Mouse (Mus musculus) bone marrow, adult 2 months (tissue): ENCODE measurements around the gene Vezt. TPM values are rescaled to one million over a fixed set of nuclear protein-coding genes. Genes with fewer than 3 reads are reported as not detected.

Experiments
- H3K27ac ChIP-seq: fragments of 200-500 bp; 2 replicates; pipeline ENCODE4 v1.5.1; 2012; ENCODE audit warnings: low read depth, mild to moderate bottlenecking, control low read depth, inconsistent platforms, low read length; ENCODE audit not compliant: control insufficient read depth, poor library complexity, insufficient read depth
- H3K4me1 ChIP-seq: fragments of 200-500 bp; 2 replicates; pipeline ENCODE4 v1.6.1; 2011; ENCODE audit warnings: low read length; ENCODE audit not compliant: control insufficient read depth, insufficient read depth
- H3K4me3 ChIP-seq: fragments of 200-500 bp; replicated peaks from 2 replicates; pipeline ENCODE3; 2011; ENCODE audit warnings: mild to moderate bottlenecking, low read depth, low read length, control low read depth; ENCODE audit not compliant: control insufficient read depth
- CTCF ChIP-seq: fragments of 200-500 bp; IDR thresholded peaks from 2 replicates; pipeline ENCODE4 v1.5.1; 2011; ENCODE audit warnings: low read length, control low read depth; ENCODE audit not compliant: control insufficient read depth, insufficient read depth
- POLR2A ChIP-seq: fragments of 200-500 bp; IDR thresholded peaks from 2 replicates; pipeline ENCODE4 v1.6.1; 2011; ENCODE audit warnings: low read depth, mild to moderate bottlenecking, control low read depth, low read length, borderline replicate concordance; ENCODE audit not compliant: control insufficient read depth
- WGBS: fragments of 180-500 bp; shearing (Covaris S2); methylation state at CpG from one replicate; pipeline ENCODE4 v1.1.7; 2018; 5-methylcytosine and 5-hydroxymethylcytosine counted together
- polyA plus RNA-seq: library from polyadenylated mRNA; stranded (reverse); fragments of >200 nt; gene quantifications from 2 replicates; pipeline ENCODE4 v1.2.4, GENCODE M21; 2011; ENCODE audit warnings: low replicate concordance; ENCODE audit not compliant: missing spikeins, insufficient read depth, insufficient read length

Gene Vezt
- polyA plus RNA-seq, 1 experiment = 7.9 TPM

DNA sequence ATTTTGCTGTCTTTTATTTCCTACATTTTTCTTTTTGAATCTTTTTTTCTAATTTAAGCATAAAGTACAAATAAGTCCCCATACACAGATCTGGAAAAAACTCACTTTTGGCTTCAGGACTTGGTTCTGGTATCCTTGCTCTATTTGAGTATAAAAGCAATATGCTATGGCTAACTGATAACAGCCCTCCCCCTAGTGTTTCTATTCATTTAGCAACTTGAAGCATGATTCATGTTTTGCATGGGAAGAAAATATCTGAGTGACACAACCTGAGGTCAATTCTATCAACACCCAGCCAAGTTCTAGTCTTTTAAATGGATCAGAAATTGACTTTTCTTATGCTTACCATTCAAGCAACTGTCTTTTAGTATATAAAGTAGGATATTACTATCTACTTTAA lies 68.1 kb downstream of the Vezt start:
- no peak overlapping the region for H3K4me3 ChIP-seq
- H3K4me1 ChIP-seq = no peaks in the 10 kb centered on the region
- H3K27ac ChIP-seq = no peak overlapping the region
- TF ChIP-seq POLR2A (no peak), CTCF (no peak)

DNA sequence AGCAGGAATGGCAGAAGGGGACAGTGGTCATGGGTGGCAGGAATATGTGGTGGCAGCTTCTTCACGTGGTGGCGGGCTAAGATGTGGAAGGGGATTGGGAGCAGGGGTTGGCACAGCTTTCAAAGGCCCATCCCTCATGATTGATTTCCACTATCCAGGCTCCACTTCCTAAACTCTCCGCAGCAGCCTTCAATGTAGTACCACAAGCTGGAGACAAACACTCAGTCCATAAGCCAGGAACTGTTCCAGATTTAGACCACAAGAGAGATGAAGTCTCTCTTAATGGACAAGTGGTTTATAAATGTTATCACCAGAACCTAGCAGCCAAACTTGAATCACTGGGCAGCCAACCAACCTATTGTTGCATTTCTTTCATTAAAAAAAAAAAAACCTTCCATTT lies 81.6 kb downstream of the Vezt start:
- no peak overlapping the region for H3K4me3 ChIP-seq
- 82% methylated on average over 3 of the region's 3 CpGs for WGBS
- no peak for TF ChIP-seq CTCF
- no peak for TF ChIP-seq POLR2A
- no peak overlapping the region for H3K27ac ChIP-seq
- H3K4me1 ChIP-seq = no peaks in the 10 kb centered on the region

DNA sequence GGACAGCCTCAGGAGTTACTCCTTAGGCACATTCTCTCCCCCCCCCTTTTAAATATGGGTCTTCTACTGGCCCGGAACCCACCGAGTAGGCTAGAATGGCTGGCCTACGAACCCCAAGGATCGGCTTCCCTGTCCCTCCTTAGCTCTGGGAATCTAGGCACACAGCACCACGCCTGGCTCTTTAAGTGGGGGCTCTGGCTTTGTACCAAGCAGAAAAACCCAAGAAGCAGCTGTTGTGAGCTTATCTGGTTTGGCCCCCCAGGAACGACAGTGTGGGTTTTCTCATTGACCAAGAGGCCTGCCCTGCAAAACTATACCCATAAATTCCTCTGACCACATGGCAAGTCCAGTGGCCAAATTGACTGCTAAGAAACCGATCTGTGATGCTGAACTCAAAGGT lies 82.1 kb downstream of the Vezt start:
- Histone ChIP-seq H3K4me1 (no peaks in the 10 kb centered on the region), H3K4me3 (no peak overlapping the region), H3K27ac (no peak overlapping the region)
- WGBS = 76% methylated on average over 7 of the region's 7 CpGs
- TF ChIP-seq CTCF = no peak
- TF ChIP-seq POLR2A = no peak

DNA sequence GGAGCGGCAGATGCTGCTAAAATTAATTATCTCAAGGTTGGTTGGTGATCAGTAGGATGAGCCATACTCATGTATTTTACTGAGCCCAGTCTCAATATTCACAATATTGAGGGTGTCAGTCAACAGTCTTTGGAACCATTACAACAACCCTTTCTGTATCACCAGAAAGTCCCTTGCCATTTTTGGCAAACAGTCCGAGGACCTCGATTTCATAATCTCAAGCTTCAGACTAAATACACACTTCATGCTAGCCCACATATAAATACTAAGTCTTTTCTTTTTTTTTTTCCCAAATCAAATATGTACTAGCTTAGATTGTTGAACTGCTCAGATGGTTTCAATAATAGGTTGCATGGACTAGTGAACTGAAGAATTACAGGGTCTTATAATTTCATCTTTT lies 84.6 kb downstream of the Vezt start:
- Histone ChIP-seq H3K4me3 (no peak overlapping the region), H3K4me1 (no peaks in the 10 kb centered on the region), H3K27ac (no peak overlapping the region)
- TF ChIP-seq CTCF (no peak), POLR2A (no peak)
- WGBS = 64% methylated on average over 3 of the region's 3 CpGs

DNA sequence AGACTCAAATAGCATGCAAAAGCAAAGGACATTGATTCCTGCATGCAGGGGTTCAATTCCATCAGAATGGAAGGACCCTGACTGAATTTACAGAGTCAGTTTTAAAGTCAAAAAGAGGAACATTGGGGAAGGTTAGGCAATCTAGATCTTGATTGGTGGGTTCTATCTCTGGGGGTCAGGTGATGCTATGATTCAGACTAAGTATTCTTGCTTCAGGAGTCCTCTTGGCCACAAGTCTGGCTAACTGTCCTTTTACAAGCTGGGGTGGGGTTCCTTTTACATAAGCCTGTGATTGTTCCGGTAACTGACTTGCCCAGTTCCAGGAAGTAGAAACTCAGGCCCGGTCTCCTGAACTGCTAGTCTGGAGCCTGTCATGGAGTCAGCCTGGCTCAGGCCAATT lies 85.7 kb downstream of the Vezt start:
- Histone ChIP-seq H3K4me1 (no peaks in the 10 kb centered on the region), H3K4me3 (no peak overlapping the region), H3K27ac (no peak overlapping the region)
- TF ChIP-seq POLR2A (no peak), CTCF (no peak)
- WGBS = 32% methylated on average over 2 of the region's 2 CpGs

DNA sequence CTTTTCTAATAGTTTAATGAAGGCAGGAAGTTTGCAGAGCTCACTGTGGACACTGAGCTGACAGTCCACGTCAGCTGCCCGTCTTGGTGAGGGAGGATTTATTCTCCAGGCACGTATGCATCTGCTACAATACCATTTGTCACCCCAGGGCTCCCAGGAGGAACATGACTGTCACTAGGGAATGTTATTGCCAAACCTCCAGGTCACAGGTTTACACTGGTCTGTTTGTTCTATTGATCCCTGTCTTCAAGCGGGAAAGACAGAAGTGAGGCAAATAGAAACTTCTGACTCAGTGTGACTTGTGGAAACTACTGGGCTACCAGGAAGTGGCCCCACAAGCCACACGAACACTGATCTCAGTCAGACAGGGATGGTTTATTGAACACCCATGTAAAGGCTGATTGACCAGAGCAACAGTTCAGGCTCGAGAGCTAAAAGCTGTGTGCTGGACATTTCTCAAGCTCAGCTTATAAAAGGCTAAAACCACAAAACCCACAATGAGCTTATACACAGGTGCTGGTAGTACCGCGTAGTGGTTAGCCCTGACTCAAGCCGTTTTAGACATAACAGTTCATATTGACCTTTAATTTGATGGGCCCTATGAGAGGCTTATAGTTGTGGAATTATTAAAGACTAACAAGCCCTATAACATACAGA lies 89.6 kb downstream of the Vezt start:
- WGBS = 55% methylated on average over 9 of the region's 9 CpGs
- H3K27ac ChIP-seq = no peak overlapping the region
- TF ChIP-seq POLR2A = no peak
- no peak for TF ChIP-seq CTCF
- no peak overlapping the region for H3K4me3 ChIP-seq
- H3K4me1 ChIP-seq = no peaks in the 10 kb centered on the region

DNA sequence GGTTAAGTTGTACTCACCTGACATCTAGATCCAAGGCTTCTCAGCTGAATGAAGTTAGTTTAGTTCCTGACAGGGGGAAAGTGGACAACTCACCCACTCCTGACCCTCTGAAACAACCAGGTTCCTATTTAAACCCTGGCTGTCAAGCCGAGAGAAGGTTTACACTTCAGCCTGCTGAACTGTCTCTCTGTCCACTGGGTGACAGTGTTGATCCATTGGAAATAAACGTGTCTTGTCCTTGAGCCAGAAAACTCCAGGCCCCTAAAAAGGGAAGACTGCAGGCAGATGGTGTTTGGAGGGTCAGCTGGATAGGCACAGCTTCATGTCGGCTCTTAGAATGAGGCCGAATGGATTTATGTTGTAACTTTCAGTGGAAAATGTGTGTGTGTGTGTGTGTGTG lies 90.3 kb downstream of the Vezt start:
- TF ChIP-seq POLR2A (no peak), CTCF (no peak)
- Histone ChIP-seq H3K27ac (no peak overlapping the region), H3K4me1 (no peaks in the 10 kb centered on the region), H3K4me3 (no peak overlapping the region)
- WGBS = 49% methylated on average over 4 of the region's 4 CpGs

DNA sequence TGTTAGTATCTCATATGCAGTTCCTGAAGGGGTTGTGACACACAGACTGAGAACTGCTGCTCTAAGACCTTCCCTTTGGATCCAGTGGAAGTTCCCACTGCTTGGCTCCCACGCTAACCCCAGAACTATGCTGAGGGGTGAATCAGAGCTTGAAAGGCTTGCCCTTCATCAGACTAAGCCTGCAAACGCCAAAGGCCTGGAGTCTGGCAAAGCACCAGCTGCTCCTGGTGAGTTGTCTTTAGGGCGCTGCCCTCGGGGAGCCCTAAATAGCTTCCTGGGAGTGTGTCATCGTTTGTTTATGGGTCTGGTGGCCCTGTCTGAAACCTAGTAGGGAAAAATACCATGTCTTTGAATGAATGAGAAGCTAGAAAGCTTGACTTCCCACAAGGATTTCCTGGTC lies 91.4 kb downstream of the Vezt start:
- WGBS = 53% methylated on average over 5 of the region's 5 CpGs
- no peak overlapping the region for H3K27ac ChIP-seq
- no peaks in the 10 kb centered on the region for H3K4me1 ChIP-seq
- TF ChIP-seq CTCF (no peak), POLR2A (no peak)
- no peak overlapping the region for H3K4me3 ChIP-seq

DNA sequence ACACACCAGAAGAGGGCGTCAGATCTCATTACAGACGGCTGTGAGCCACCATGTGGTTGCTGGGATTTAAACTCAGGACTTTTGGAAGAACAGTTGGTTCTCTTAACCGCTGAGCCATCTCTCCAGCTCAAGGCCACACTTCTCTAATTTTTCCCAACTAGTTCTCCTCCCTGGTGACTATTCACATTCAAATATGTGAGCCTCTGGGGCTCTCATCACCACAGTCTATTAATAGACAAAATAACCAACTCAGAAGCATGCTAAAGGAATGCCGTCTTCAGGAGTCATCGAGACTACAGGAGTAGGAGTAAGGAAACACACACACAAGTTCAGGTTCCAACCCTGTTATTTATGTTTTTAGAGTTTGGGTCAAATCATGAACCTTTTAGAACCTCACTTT lies 95.3 kb downstream of the Vezt start:
- no peak for TF ChIP-seq CTCF
- no peak for TF ChIP-seq POLR2A

More for the DNA sequence above, 95.3 kb downstream of the Vezt start:
- Histone ChIP-seq H3K4me3 (no peak overlapping the region), H3K4me1 (no peaks in the 10 kb centered on the region), H3K27ac (no peak overlapping the region)
- 80% methylated on average over 5 of the region's 5 CpGs for WGBS
